Mouse (Mus musculus) adipocyte (in vitro differentiated cells): ENCODE measurements at regions not wholly inside any gene's neighbourhood (a gene's known extent, or its start where the extent isn't known, plus 50 kb on each side); places are given as distances from the start of the nearest gene placed in this dataset.

Experiments
- DNase-seq: peaks from one replicate; pipeline ENCODE4 v3.0.0-alpha.2; 2016; ENCODE audit warnings: low spot score

- DNase-seq = no peak
Measured at GRCm38 (mm10) chr11:32908723-32909411, 84.5 kb upstream of the Smim23 start.

DNA sequence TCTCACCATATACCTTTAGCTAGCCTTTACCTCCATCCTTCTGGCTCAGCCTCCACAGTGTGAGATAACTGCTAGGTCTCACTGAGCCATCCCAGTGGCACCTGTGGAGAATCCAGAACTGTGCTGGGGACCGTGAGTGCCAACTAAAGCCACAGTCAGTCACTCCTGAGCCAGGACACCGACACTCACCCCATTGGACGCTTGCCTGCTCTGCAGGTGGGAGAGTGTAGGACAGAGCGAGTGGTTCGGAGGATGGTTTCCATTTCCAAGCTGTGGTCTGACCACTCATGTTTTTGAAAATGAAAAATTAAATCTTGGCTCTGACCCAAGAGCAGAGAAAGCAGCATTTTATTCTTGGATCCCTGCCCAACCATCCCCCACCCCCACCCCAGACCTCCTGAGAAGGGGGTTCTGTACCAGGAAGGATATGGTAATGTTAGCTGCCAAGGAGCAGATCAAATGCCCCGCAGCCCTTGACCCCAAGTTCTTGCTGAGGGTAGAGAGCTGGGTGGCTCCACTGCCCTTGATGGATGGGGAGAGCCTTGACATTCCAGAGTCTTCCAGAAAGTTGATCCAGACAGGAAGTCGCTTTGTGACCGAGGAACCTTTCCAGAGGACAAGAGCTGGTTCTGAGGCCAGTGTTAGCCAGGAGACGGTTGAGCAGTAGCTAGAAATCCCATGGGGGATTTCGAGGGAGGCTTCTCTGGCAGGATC is 83.3 kb upstream of the Smim23 start:
- DNase-seq = no peak

GRCm38 (mm10) chr11:32903970-32904369 is 79.6 kb upstream of the Smim23 start:
- no peak for DNase-seq

- DNase-seq = no peak
Measured at GRCm38 (mm10) chr11:32903389-32903788, 79.0 kb upstream of the Smim23 start.

GRCm38 (mm10) chr11:32902923-32903322 is 78.5 kb upstream of the Smim23 start:
- no peak for DNase-seq

DNA sequence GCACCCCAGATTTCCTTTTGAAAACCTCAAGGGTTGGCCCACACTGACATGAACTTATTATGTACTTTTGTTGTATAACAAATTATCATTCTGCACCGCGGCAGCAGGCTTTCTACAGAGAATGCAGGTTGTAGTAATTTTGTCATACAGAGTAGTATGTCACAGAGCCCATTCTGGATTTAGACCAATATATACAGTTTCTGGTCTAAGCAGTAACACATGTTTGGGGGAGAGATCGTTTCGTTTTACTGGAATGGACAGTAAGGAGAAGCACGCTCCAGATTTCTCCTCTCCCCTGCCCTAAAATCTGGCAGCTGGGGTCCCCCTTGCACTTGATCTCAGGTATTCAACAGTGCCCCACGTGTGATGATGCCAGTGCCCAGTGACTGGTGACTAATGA is 76.0 kb upstream of the Smim23 start:
- no peak for DNase-seq

DNA sequence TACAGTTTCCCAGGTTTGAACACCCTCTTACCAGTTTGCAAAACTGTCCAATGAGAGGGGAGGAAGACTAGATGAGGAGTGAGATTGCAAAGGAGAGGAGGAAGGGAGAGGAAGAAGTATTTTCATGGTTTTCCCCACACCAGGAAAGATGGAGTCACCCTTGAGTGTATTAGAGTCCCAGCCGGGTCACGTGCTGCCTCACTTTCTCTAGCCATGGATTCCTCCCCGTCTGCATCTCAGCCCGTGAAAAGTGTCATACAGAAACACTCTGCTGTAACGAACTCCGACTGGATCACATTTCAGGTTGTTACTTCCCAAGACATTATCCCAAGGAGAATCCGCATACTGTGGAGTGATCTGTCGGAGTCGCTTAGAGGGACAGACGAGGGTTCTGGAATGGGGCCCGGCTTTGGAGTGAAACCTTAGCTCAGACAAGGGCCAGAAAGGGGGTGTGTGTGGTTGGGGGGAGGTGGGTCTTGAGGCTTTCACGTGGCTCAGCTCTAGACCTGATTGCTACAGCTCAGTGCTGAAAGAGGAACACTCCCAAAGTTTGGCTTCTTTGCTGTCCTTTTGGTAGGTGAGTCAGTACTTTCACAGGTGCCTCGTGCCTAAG is 75.3 kb upstream of the Smim23 start:
- DNase-seq = no peak

GRCm38 (mm10) chr11:32895400-32895799 is 71.0 kb upstream of the Smim23 start:
- no peak for DNase-seq

DNA sequence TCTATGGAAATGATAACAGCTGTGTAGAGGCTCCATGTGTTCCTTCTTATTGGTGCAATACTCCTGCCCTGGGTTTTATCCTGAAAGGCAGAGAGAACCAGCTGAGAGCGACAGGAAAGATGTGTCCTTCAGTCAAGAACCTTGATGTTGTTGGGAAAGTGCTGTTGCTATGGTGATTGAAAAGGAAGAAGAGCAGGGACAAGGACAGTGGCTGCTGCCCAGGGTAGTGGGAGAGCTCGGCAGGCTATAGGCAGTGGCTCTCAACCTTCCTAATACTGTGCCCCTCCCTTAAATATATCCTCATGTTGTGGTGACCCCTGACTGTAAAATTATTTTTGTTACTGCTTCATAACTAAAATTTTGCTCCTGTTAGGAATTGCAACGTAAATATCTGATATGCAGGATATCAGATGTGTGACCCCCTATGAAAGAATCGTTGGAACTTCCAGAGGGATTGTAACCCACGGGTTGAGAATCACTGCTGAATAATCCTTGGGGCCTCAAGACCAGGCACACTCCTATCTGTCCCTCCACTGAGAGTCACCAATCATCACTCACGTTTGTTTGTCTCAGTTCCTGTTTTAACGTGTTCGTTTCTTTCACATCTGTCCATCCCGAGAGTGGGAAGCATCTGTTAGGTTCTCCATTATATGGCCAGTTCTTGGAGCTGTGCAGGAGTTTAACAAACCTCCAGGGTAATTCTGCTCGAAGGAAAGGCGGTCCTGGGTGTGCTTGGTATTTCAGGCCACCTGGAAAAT is 68.9 kb upstream of the Smim23 start:
- no peak for DNase-seq

DNA sequence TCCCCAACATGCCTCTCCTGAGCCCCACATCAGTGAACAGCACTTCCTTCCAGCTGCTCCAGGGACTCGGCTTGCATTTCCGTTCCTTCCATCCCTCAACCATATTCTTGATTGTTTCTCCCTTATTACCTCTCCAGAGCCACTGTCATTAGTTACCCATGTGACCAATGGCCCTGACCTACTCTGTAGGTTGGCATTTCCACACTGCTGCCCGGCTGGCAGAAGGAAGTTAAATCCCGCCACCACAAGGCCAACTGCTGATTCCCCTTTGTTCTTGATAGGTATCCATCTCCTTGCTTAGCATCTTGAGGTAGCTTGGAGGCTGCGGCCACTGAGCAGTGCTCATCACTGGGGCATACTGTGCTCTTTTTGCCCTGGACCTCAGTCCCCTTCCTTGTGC is 68.1 kb upstream of the Smim23 start:
- no peak for DNase-seq

- DNase-seq = peak; percentile 6
Measured at GRCm38 (mm10) chr11:32889248-32889647, 64.8 kb upstream of the Smim23 start.

DNA sequence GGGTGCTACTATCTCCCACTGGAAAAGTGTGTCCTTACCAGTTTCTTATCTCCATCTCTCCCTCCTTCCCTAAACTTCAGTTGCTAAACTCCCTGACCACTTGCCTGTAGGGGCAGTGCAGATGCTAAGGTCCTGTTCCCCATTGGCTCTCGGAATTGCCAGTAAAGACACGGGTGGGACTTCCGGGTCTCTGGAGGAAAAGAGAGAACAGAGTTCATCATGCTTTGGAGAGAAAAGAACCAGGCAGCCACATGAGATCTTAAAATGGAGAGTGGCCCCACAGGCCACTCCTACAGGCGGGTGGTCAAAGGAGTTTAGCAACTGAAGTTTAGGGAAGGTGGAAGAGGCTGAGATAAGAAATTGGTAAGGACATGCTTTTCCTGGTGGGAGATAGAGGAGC is 60.3 kb upstream of the Smim23 start:
- no peak for DNase-seq

GRCm38 (mm10) chr11:32883062-32883852 is 58.9 kb upstream of the Smim23 start:
- no peak for DNase-seq

DNA sequence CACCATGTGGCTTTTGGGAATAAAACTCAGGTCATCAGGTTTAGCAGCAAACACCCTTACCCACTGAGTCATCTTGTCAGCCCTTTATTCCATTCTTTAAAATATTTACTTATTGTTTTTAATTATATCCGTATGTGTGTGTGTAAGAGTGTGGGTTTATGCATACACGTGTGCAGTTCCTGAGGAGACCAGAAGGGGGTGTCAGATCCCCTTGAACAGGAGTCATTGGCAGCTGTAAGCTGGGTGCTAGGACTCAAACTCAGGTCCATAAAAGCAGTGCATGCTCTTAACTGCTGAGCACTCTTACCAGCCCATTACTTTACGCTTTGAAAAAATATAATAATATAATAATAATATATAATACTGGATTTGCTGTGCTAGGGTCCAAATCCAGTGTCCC is 54.6 kb upstream of the Smim23 start:
- DNase-seq = no peak
